Mouse (Mus musculus) embryonic stem cell, embryonic (primary cell): Measurements from ENCODE around the gene Bcar3.

ENCODE experiments used
- CTCF ChIA-PET, 4 experiments: fragments of 300-600 bp in 2 of 4; fragments of 350-600 bp in 2 of 4; sonication (Branson Sonifier 250); formaldehyde crosslinking; loops; one replicate each; lab custom pipeline; 2022; ENCODE audit warnings: inconsistent platforms in 2 of 4; lab: Charles Lee
- POLR2A ChIA-PET, 4 experiments: fragments of 300-600 bp in 2 of 4; fragments of 350-600 bp in 2 of 4; sonication (Branson Sonifier 250); formaldehyde crosslinking; loops; one replicate each; lab custom pipeline; 2022; ENCODE audit warnings: antibody characterized with exemption in 4 of 4, inconsistent platforms in 1 of 4; lab: Charles Lee

The Bcar3 gene

DNA sequence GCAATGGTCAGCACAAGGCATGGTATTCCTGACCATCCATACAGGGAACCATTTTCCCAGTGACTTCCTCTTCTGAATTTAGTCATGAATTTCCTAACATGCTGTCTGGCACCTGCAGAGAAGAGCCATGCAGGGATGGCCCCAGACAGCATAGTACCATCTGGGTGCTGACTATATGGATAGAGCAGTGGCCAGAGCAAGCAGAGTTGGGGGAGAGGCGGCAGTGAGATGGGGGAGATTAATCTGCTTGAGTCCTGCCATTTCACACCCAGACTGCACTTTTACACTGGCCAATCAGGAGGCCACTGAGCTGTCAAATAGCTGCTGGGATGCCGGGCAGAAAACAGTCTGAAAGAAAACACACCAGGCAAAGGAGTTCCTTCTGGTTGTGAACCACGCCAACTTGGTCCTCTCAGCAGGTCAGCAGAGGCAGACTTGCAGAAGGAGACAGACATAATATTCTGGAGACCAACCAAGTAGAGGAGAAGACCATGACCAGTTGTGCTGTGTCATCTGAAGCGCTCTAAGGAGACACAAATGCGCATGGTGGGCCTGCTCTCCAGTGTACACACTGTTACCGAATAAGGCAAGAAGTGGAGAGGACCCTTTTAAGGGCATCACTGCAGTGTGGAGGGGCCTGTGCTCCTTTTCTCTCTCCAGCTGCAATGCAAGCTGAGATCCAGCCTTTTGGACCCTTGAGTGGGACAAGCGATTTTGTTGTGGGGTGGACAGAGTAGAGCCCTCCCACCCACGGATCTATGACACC, 242.2 kb downstream of the Bcar3 start:
- CTCF ChIA-PET = no interaction called here
- POLR2A ChIA-PET = interaction anchor here in 1 of 4 experiments (0.6 to 1.7 kb wide), 6 partner anchors 11 to 262 kb away, joined by 3 to 4 read pairs (median 4); partner anchors contain the start of gene Fnbp1l

- ChIA-PET POLR2A (interaction anchor here in 2 of 4 experiments (0.6 to 2.0 kb wide), 7 partner anchors 10 to 1116 kb away, joined by 3 to 7 read pairs (median 4); no protein-coding TSS in a partner anchor), CTCF (interaction anchor here in 1 of 4 experiments (0.9 kb wide), 1 partner anchor 240 kb away, joined by 3 read pairs; no protein-coding TSS in a partner anchor)
Measured at GRCm38 (mm10) chr3:122538851-122539250, 244.9 kb downstream of the Bcar3 start.

DNA sequence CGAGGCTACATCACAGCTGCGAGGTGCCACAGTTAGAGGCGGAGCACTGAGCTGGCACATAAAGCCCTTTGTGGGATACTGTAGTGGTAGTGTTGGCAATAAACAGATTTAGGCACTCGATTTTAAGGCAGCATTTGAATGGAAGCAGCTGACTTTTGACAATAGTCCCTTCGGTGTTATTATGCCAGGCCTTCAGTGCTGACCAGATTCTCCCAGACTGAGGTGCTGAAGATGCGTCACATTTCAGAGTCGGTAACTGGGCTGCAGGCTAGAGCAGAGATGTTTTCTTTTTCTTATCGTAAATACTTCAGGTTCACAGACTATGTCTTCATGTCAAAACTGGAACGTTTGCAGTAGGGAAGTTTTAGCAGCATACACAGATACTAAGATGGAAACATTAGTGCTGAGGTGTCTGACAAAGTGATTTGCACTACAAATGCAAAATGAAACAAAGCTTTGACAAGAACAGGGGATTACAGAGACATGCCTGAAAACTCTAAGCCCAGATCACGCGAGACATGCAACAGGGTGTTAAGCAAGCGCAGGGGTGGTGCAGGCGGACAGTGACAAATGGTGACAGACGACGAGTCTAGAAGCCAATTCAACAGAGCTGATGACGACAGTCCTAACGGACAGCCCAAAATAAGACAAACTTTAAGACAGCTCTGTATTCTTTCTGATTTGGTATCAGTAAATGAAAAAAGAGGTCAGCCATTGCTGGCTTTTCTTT, 246.2 kb downstream of the Bcar3 start:
- ChIA-PET CTCF (no interaction called here), POLR2A (interaction anchor here in 1 of 4 experiments (1.2 to 2.0 kb wide), 3 partner anchors 11 to 248 kb away, joined by 3 to 7 read pairs (median 4); no protein-coding TSS in a partner anchor)

DNA sequence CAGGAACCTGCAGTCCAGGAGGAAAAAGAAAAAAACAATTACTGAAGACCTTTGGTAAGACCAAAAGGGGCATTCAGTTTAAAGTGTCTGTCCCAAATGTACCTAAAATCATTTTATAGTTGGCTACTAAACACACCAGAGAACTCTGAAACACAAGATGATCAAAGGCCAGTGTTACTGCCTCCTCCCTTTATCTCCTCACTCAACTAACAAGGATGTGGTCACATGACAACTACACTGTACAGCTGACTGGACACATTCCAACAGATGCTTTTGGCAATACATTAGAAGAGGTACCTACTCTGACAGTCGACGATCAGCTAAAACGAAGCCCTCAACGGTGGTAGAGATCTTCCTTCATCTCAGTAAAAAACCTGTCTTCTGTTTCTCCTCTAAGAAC, 247.0 kb downstream of the Bcar3 start:
- ChIA-PET CTCF (no interaction called here), POLR2A (interaction anchor here in 2 of 4 experiments (0.7 to 1.4 kb wide), 4 partner anchors 9 to 21 kb away, joined by 3 to 4 read pairs (median 3); no protein-coding TSS in a partner anchor)

DNA sequence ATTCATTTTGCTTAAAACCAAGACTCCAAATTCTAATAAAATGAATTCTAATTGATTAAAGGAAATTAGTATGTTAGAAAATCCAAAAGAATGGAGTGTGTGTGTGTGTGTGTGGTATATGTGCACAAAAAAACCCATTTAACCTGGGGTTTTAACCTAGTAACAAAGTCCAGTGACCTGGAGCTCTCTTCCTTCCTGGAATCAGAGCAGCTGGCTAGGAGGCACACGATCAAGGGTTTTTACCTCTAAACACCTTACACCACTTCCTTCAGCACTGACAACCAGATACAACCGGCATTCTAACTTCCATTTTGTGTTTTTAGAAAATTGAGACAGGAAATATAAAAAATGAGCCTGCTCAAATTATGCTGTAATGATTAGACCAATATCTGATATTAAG, 251.4 kb downstream of the Bcar3 start:
- POLR2A ChIA-PET = interaction anchor here in 1 of 4 experiments (0.6 kb wide), 1 partner anchor 130 kb away, joined by 3 read pairs; no protein-coding TSS in a partner anchor
- CTCF ChIA-PET = interaction anchor here in 1 of 4 experiments (0.6 kb wide), 1 partner anchor 195 kb away, joined by 3 read pairs; no protein-coding TSS in a partner anchor

DNA sequence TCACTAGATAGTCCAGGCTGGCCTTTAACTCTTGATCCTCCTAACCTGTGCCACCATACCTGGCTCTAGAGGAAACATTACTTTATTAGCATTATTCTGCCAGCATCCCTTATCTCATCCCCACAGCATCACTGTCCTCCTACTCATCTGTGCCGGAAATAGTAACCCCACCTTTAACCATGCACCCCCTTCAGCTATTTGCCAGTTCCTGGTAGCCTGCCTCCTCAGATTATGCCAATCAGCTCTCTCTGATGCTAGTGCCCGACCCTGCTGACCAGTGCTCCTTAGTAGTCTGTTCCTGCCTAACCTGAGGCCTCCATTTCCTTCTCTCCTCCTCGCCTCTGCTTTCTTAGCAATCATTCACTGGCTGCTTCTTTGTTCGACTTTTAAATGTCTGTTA, 253.5 kb downstream of the Bcar3 start:
- CTCF ChIA-PET = interaction anchor here in 1 of 4 experiments (0.6 kb wide), 1 partner anchor 250 kb away, joined by 4 read pairs; no protein-coding TSS in a partner anchor

GRCm38 (mm10) chr3:122551174-122551573, 257.2 kb downstream of the Bcar3 start:
- CTCF ChIA-PET = no interaction called here
- POLR2A ChIA-PET = interaction anchor here in 3 of 4 experiments (0.6 to 1.1 kb wide), 6 partner anchors 10 to 1045 kb away, joined by 3 to 8 read pairs (median 4); partner anchors contain the start of gene Gm10959 (in 1 of the 3)

More for the DNA sequence above, 253.5 kb downstream of the Bcar3 start:
- POLR2A ChIA-PET = interaction anchor here in 1 of 4 experiments (1.0 kb wide), 1 partner anchor 11 kb away, joined by 3 read pairs; no protein-coding TSS in a partner anchor

GRCm38 (mm10) chr3:122557766-122558165, 263.8 kb downstream of the Bcar3 start:
- CTCF ChIA-PET = no interaction called here
- POLR2A ChIA-PET = interaction anchor here in 1 of 4 experiments (1.4 kb wide), 1 partner anchor 9 kb away, joined by 3 read pairs; no protein-coding TSS in a partner anchor

DNA sequence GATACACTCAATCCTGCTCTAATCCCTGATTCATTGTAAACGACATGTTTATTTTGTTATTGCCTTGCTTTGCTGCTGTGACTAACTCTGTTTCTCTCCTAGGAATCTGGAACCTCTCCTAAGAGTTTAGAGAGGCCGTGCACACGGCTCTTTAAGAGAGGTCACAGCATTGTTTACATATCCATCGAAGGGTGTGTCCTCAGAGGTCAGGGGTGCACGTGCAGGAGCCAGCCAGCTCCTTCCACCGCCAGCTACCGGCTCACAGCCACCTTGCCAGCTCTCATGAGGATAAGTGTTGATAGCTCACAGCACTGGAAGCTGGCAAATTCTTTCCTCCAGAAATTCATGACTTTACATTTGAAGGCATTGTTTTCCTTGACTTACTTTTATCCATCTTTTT, 271.3 kb downstream of the Bcar3 start:
- CTCF ChIA-PET = interaction anchor here in 2 of 4 experiments (1.1 to 1.3 kb wide), 2 partner anchors 253 to 269 kb away, joined by 3 read pairs; no protein-coding TSS in a partner anchor
- POLR2A ChIA-PET = interaction anchor here in 2 of 4 experiments (0.6 to 2.0 kb wide), 6 partner anchors 29 to 783 kb away, joined by 3 to 9 read pairs (median 4); partner anchors contain the start of gene Fnbp1l (in 1 of the 2)

DNA sequence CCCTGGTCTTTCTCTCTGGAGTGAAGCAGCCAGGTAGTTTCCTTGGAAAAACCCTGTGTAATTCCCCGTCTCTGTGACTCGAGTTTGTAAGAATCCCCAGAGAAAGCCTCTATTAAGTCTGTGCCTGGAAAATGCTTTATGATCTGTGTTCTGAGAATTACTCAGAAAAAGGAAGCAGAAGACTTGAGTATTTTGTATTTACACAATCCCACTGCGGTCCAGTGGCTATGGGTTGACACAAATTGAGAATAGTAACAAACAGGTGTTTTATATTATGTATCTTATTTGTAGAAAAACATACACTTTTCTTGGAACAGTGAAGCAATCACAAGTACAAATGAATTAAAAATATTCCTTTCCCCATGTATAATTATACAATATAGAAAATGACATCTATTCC, 272.2 kb downstream of the Bcar3 start:
- POLR2A ChIA-PET = interaction anchor here in 2 of 4 experiments (0.7 to 2.0 kb wide), 4 partner anchors 22 to 54 kb away, joined by 3 to 9 read pairs (median 3); partner anchors contain the start of gene Fnbp1l (in 2 of the 2)
- CTCF ChIA-PET = no interaction called here

DNA sequence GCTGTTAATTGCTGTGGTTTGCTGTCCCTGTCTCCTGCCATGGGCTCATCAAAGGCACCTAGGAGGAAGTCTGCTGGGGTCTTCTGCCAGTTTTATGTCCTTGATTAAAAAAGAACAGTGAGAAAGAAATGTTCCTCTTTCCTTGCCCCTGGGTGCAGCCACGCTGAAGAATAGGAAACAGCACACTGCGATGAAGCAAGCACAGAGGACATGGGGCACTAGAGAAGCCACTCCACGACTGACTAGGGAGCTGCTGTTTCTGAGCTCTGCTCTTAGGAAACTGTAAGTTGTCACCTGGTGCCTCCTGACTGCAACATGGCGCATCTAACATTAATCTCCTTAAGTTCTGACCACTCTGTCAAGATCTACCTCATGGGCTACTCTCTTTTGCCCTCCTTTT, 272.6 kb downstream of the Bcar3 start:
- ChIA-PET POLR2A (interaction anchor here in 1 of 4 experiments (0.6 to 1.1 kb wide), 5 partner anchors 9 to 53 kb away, joined by 3 to 6 read pairs (median 3); partner anchors contain the start of gene Fnbp1l), CTCF (no interaction called here)

DNA sequence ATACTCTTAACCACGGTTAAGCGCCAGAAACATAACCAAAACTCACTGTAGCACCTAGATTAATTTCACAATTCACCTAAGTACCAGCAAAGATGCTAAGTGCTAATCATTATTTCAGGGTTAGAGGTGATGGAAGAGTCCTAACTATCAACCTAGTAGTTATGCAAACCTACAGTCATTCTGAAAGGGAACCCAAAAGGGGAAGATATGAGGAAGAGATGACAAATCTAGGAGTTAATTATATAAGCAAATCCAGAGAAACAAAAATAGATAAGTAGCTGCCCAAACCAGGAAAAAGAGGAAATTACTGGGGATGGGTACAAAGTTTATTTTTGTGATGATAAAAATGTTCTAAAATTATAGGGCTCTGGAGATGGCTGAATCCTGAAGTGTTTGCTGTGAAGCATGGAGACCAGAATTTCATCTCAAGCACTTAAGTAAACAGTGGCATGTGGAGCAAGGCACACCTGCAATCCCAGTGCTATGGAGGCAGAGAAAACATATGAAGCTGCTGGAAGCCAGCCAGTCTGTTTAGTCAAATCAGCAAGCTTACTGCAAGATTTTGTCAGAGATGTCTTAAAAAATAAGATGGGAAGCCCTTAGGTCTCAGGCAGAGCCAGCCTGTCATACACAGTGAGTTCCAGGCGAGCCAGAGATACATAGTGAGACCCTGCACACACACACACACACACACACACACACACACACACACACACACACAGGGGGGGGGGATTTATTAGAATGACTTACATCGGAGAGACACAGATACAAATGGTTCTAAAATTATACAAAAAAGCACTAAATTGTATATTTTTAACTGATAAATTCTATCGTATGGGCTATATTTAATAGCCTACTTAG, 279.7 kb downstream of the Bcar3 start:
- ChIA-PET CTCF (no interaction called here), POLR2A (interaction anchor here in 2 of 4 experiments (0.6 to 1.6 kb wide), 4 partner anchors 9 to 354 kb away, joined by 3 to 4 read pairs (median 3); no protein-coding TSS in a partner anchor)

GRCm38 (mm10) chr3:122574921-122575320, 281.0 kb downstream of the Bcar3 start:
- CTCF ChIA-PET = no interaction called here
- POLR2A ChIA-PET = interaction anchor here in 2 of 4 experiments (1.2 to 1.3 kb wide), 2 partner anchors 44 to 352 kb away, joined by 3 read pairs; no protein-coding TSS in a partner anchor

- CTCF ChIA-PET = no interaction called here
- POLR2A ChIA-PET = interaction anchor here in 1 of 4 experiments (1.0 kb wide), 1 partner anchor 11 kb away, joined by 4 read pairs; no protein-coding TSS in a partner anchor
Measured at GRCm38 (mm10) chr3:122577360-122577759, 283.4 kb downstream of the Bcar3 start.
